Mouse (Mus musculus): ENCODE measurements around the gene Ptrh1.

- TF ChIP-seq CTCF (IDR thresholded peaks at IDR 0.05; ENCODE audit: low read depth, low read length) (peak; percentile 63), POLR2A (IDR thresholded peaks at IDR 0.05; ENCODE audit: borderline replicate concordance, low read depth, low read length) (no peak)
These were observed 18.3 kb upstream of the Ptrh1 start, which contains the start of gene Tor2a for GRCm38 (mm10) chr2:32757056-32757845.

Data from bone marrow macrophage, adult 2 months (primary cell).